In genomic region chr12:92073209-92073608, GRCm38 (mm10) we compare ENCODE assay signal across 13 mouse cellular contexts.
A peak's percentile ranks its signal among the peaks of the same experiment; 100 is the strongest.
DNase-seq lines count a peak whose midpoint lies in the region; TF ChIP-seq lines count a peak whose summit lies in the region.
"Had no signal": no experiment of that assay in that cellular context is flagged by ENCODE, and none has a peak within 500 bp of the region (broad histone marks: within the 10 kb centered on the region; RNA-seq: fewer than 3 reads in every experiment).

No protein-coding gene starts in this region.

- DNase-seq in layer of hippocampus, adult 11-12 months (ENCODE audit: low spot score) = peak; percentile 48
- DNase-seq in left cerebral cortex, adult 18-20 months (ENCODE audit: low spot score in 2 of 2) = peak; percentile 84 to 85
- DNase-seq in right cerebral cortex, postnatal 10 days (ENCODE audit: low spot score in 2 of 2) = peak; percentile 79 to 89
- no peak for DNase-seq in cerebellum, adult 9-10 months
- DNase-seq in embryo, embryonic 9.5 days (ENCODE audit: extremely low spot score) = no peak
- no peak for DNase-seq in cerebellum, adult 11 months
- DNase-seq: adrenal gland, postnatal 25 days; kidney, adult 9 months; lung, postnatal 36 days had no signal

- peak overlapping the region; percentile 71; the same call in 1 of the 2 replicates for H3K27ac ChIP-seq in cortical plate, adult 2 months (ENCODE audit: insufficient read depth, low read length)
- H3K27ac ChIP-seq: limb, embryonic 10.5 days; liver, embryonic 15.5 days; midbrain, embryonic 13.5 days had no signal

- H3K4me1 ChIP-seq in cortical plate, adult 2 months (ENCODE audit: control insufficient read depth, insufficient read depth, low read length) = peaks cover 5% of the 10 kb centered on the region
- H3K4me1 ChIP-seq: limb, embryonic 10.5 days; liver, embryonic 15.5 days; midbrain, embryonic 13.5 days had no signal

- H3K4me3 ChIP-seq in cortical plate, adult 2 months (ENCODE audit: insufficient read depth, low read length) = no peak overlapping the region
- H3K4me3 ChIP-seq: limb, embryonic 10.5 days; liver, embryonic 15.5 days; midbrain, embryonic 13.5 days had no signal

- no peak for TF ChIP-seq CTCF in cortical plate, adult 2 months (IDR thresholded peaks at IDR 0.05; ENCODE audit: extremely low read depth, insufficient read depth, low read length)

- no peak for TF ChIP-seq POLR2A in cortical plate, adult 2 months (IDR thresholded peaks at IDR 0.05; ENCODE audit: extremely low read depth, insufficient read depth, low read length)

Comparison
In these comparisons a context has a peak if more than half of its experiments do, and no peak if none do; other contexts are left out.
1. DNase-seq: peak in layer of hippocampus, adult 11-12 months (single experiment), left cerebral cortex, adult 18-20 months (2 of 2) and right cerebral cortex, postnatal 10 days (2 of 2); none in cerebellum, adult 9-10 months (single experiment), embryo, embryonic 9.5 days (single experiment) and cerebellum, adult 11 months (single experiment).